Mouse (Mus musculus) olfactory bulb, adult 2 months (tissue): ENCODE data around the gene Nek11.

Source experiments
- CTCF ChIP-seq: fragments of 200-500 bp; IDR thresholded peaks from 2 replicates; pipeline ENCODE4 v1.5.1; 2012; ENCODE audit warnings: low read depth, mild to moderate bottlenecking, low read length, moderate library complexity; ENCODE audit not compliant: insufficient read depth
- POLR2A ChIP-seq: fragments of 200-500 bp; IDR thresholded peaks from 2 replicates; pipeline ENCODE4 v1.6.1; 2012; ENCODE audit warnings: mild to moderate bottlenecking, low read depth, low read length, moderate library complexity; ENCODE audit not compliant: insufficient read depth

DNA sequence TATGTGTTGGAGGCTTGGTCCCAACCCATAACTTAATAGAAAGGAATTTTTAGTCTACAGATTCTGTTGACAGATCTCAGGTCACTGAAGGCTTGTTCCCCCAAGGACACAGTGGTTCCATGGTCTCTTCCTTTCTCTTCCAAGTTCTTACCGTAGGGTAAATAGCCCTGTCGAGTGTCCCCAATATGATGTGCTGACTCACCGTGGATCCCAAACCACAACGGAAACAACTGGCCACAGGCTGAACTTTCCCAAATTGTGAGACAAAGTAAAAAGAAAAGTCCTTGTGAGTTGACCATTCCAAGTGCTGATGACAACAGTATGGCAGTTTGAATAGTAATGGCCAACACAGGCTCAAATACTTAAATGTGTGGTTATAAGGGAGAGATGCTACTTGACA, 144.1 kb downstream of the Nek11 start:
- TF ChIP-seq POLR2A, result no peak
- TF ChIP-seq CTCF, result no peak
